Mouse (Mus musculus) cerebellum, adult 2 months (tissue): ENCODE data around the gene Ate1.

ENCODE experiments used
- CTCF ChIP-seq: fragments of 200-500 bp; IDR thresholded peaks from 2 replicates; pipeline ENCODE4 v1.5.1; 2011; ENCODE audit warnings: low read depth, mild to moderate bottlenecking, control low read depth, low read length, moderate library complexity, borderline replicate concordance; ENCODE audit not compliant: insufficient read depth
- POLR2A ChIP-seq: fragments of 200-500 bp; IDR thresholded peaks from 2 replicates; pipeline ENCODE4 v1.6.1; 2011; ENCODE audit warnings: low read length, control low read depth, borderline replicate concordance; ENCODE audit not compliant: insufficient read depth

DNA sequence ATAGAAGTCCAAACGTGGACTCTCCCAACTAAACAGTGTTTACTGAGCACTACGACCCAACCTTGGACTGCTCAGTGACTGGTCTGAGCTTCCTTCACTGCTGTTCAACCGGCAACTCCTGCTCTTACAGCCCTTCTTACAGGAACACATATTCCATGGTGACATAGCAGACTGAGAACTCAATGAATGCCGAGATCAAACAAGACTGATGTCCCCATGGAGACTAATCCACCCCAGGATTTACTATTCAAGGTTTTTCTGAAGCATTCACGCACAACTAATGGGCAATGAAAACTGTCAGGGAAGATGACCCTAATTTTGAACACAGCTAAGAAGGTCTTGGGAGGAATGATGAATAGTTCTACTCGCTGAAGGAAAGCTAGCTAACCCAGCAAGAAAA lies 47.5 kb downstream of the Ate1 start:
- TF ChIP-seq POLR2A, result no peak
- no peak for TF ChIP-seq CTCF
